Mouse (Mus musculus) liver, adult 2 months (tissue): ENCODE results near the gene Glp1r. TPM values are rescaled to one million over a fixed set of nuclear protein-coding genes. Genes with fewer than 3 reads are reported as not detected.

ENCODE experiments used
- DNase-seq: peaks from one replicate; pipeline ENCODE4 v3.0.0-alpha.2; 2011; ENCODE audit warnings: low read depth, low spot score; ENCODE audit errors: extremely low read depth
- H3K27ac ChIP-seq: fragments of 200-500 bp; replicated peaks from 2 replicates; pipeline ENCODE4 v1.5.1; 2012; ENCODE audit warnings: low read depth, mild to moderate bottlenecking, control low read depth, inconsistent platforms, low read length; ENCODE audit not compliant: insufficient read depth
- H3K27me3 ChIP-seq: fragments of 200-500 bp; 2 replicates; pipeline ENCODE4 v1.6.1; 2012; ENCODE audit warnings: mild to moderate bottlenecking, moderate library complexity, low read length, inconsistent platforms; ENCODE audit not compliant: control insufficient read depth, insufficient read depth
- H3K36me3 ChIP-seq: fragments of 200-500 bp; 2 replicates; pipeline ENCODE4 v1.6.1; 2012; ENCODE audit warnings: low read length, inconsistent platforms; ENCODE audit not compliant: control insufficient read depth, insufficient read depth
- H3K4me1 ChIP-seq: fragments of 200-500 bp; 2 replicates; pipeline ENCODE4 v1.6.1; 2011; ENCODE audit warnings: low read length; ENCODE audit not compliant: control insufficient read depth, insufficient read depth
- H3K4me3 ChIP-seq: fragments of 200-500 bp; 2 replicates; pipeline ENCODE4 v1.5.1; 2011; ENCODE audit warnings: low read depth, mild to moderate bottlenecking, control low read depth, low read length, moderate library complexity; ENCODE audit not compliant: insufficient read depth
- H3K79me2 ChIP-seq: fragments of 200-500 bp; 2 replicates; pipeline ENCODE4 v1.6.1; 2012; ENCODE audit warnings: inconsistent platforms, mild to moderate bottlenecking, low read length, moderate library complexity; ENCODE audit not compliant: control insufficient read depth, insufficient read depth
- H3K9ac ChIP-seq: fragments of 200-500 bp; 2 replicates; pipeline ENCODE4 v1.6.1; 2012; ENCODE audit warnings: low read depth, mild to moderate bottlenecking, control low read depth, inconsistent platforms, low read length
- CTCF ChIP-seq: fragments of 200-500 bp; IDR thresholded peaks from 2 replicates; pipeline ENCODE4 v1.5.1; 2011; ENCODE audit warnings: low read depth, low read length, control low read depth
- POLR2A ChIP-seq: fragments of 200-500 bp; IDR thresholded peaks from 2 replicates; pipeline ENCODE4 v1.6.1; 2011; ENCODE audit warnings: low read length, control low read depth; ENCODE audit not compliant: insufficient read depth; ENCODE audit errors: extremely low read depth
- WGBS: fragments of 180-500 bp; shearing (Covaris S2); methylation state at CpG from one replicate; pipeline ENCODE4 v1.1.7; 2018; 5-methylcytosine and 5-hydroxymethylcytosine counted together
- polyA plus RNA-seq: library from polyadenylated mRNA; depleted of rRNA; stranded (reverse); fragments of >200 nt; gene quantifications from 2 replicates; pipeline ENCODE4 v1.2.3, GENCODE M21; 2012
- total RNA-seq: library from RNA; depleted of rRNA; stranded (reverse); fragments of >200 nt; gene quantifications from 2 replicates; pipeline ENCODE4 v1.2.3, GENCODE M21; 2014

Glp1r gene
- total and polyA plus RNA-seq, 2 experiments = 0.02 to 0.09 TPM

DNA sequence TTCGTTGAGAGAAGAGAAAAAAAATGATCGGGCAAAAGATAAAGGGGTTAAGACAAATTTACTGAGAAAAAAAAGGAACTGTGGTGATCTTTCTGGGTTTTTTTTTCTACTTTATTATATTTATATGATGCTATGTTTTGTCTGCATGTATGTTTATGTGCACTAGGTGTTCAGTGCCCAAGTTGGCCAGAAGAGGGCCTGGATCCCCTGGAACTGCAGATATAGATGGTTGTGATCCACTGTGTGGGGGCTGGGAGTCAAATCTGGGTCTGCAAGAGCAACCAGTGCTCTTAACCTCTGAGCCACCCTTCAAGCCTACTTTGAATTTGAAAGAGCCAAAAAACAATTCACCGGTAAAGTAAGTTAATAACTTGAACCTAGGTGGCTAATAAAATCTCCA lies 21.2 kb upstream of the Glp1r start:
- Histone ChIP-seq H3K36me3 (no peaks in the 10 kb centered on the region), H3K4me3 (no peak overlapping the region), H3K4me1 (no peaks in the 10 kb centered on the region), H3K27me3 (no peaks in the 10 kb centered on the region), H3K9ac (no peak overlapping the region), H3K79me2 (no peaks in the 10 kb centered on the region), H3K27ac (no peak overlapping the region)
- no peak for DNase-seq
- WGBS = 94% methylated on average over 3 of the region's 3 CpGs
- TF ChIP-seq CTCF (no peak), POLR2A (no peak)

DNA sequence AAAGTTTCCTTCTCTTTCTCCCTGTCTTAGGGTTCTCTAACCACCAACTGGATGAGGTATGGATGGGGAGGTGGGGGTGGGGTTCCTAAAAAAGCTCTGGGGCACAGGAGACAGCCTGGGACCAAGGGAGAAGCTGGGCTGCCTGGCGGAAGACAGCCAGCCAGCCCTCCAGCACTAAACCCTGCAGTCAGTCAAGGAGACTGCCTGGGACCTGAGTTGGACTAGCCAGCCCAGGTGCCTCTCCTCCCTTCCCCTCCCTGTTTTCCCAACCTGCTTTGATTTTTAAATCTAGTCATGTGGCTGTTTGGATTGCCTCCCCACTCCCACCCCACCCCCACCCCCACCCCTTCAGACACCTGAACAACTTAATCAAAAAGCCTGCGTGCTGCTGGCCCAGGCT lies 20.6 kb upstream of the Glp1r start:
- 61% methylated on average over 2 of the region's 2 CpGs for WGBS
- no peak for DNase-seq
- Histone ChIP-seq H3K9ac (no peak overlapping the region), H3K27ac (no peak overlapping the region), H3K4me3 (no peak overlapping the region), H3K27me3 (no peaks in the 10 kb centered on the region), H3K4me1 (no peaks in the 10 kb centered on the region), H3K79me2 (no peaks in the 10 kb centered on the region), H3K36me3 (no peaks in the 10 kb centered on the region)
- TF ChIP-seq POLR2A (no peak), CTCF (no peak)

DNA sequence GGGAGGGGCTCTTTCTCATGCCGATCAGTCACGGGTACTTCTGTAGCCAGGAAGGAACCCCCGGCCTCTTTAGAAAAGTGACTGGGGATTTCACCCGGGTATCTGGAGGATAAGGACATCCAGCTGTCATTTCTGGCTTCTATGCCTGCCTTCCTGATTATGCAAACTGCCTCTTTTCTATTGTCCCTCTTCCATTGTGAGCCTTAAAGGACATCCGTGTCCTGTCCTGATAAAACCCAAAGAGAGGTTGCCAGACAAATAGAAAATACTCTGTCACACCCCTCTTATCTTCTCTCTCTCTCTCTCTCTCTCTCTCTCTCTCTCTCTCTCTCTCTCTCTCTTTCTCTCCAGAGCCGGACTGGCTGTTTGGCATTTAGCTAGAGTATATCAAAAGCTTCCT lies 19.4 kb upstream of the Glp1r start:
- no peaks in the 10 kb centered on the region for H3K4me1 ChIP-seq
- H3K27ac ChIP-seq = no peak overlapping the region
- no peaks in the 10 kb centered on the region for H3K36me3 ChIP-seq
- no peak overlapping the region for H3K9ac ChIP-seq
- WGBS = 13% methylated on average over 6 of the region's 6 CpGs
- peak; percentile 6 for DNase-seq
- no peaks in the 10 kb centered on the region for H3K79me2 ChIP-seq
- no peaks in the 10 kb centered on the region for H3K27me3 ChIP-seq
- no peak overlapping the region for H3K4me3 ChIP-seq
- TF ChIP-seq POLR2A (no peak), CTCF (no peak)

DNA sequence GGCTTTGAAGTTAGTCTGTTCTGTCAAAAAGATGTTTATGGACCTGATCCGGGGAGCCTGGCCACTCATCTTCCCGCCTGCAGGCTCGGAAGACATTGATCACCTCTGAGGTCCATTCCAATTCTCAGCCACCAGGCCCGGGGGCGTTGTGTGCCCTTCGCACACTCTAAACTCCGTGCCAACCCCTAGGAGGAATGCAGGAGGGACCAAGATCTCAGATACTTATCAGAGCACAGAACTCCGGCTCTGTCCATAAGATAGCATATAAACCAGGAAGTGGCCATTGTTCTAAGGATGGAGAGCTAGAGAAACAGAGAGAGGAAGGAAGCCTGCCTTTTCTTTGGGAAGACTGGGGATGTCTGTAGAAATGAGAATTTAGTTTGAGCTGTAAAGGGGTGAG lies 18.1 kb upstream of the Glp1r start:
- WGBS = 69% methylated on average over 8 of the region's 8 CpGs
- H3K79me2 ChIP-seq = no peaks in the 10 kb centered on the region
- H3K27ac ChIP-seq = no peak overlapping the region
- TF ChIP-seq POLR2A (no peak), CTCF (no peak)
- no peak overlapping the region for H3K9ac ChIP-seq
- no peak for DNase-seq
- H3K27me3 ChIP-seq = no peaks in the 10 kb centered on the region
- no peak overlapping the region for H3K4me3 ChIP-seq
- H3K4me1 ChIP-seq = no peaks in the 10 kb centered on the region
- H3K36me3 ChIP-seq = no peaks in the 10 kb centered on the region

DNA sequence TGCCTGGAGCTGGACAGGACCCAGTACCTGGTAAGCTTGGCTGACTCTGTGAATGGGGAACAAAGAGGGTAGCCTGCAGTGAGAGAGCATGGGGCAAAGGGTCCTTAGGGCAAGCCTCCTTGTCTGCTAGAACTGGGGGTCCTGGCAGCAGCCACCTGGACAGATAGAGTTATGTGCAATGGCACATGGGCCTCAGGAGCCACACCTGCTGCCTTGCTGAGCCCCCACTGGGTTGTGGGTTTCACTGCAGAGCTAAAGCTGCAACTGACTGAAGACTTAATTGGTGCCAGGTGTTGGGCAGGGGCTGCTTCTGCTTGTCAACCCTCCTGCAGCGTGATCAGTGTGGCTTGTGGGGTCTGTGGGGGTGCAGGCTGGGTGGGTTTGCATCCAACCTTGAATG lies 9.5 kb upstream of the Glp1r start:
- Histone ChIP-seq H3K4me1 (no peaks in the 10 kb centered on the region), H3K36me3 (no peaks in the 10 kb centered on the region), H3K4me3 (no peak overlapping the region), H3K9ac (no peak overlapping the region), H3K79me2 (no peaks in the 10 kb centered on the region), H3K27ac (no peak overlapping the region), H3K27me3 (no peaks in the 10 kb centered on the region)
- TF ChIP-seq POLR2A (no peak), CTCF (no peak)
- 42% methylated on average over 1 of the region's 1 CpGs for WGBS
- no peak for DNase-seq

DNA sequence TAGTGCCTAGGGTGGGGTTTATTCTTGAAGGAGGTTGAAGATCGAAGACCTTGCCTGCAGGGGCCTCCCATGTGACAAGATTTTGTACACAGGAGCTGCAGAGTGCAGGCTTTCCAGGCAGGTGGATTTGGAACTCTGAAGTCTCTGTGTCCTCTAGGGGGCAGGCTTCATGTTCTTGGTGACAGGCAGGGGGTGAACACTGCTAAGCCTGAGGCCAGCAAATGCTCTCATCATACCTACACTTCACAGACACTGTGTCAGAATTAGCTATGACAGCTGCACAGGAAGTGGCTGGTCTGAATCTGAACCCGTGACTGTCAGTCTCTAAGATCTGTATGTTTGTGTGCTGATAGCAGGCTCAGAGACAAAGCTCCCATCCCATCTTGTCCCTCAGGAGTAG lies 8.9 kb upstream of the Glp1r start:
- Histone ChIP-seq H3K9ac (no peak overlapping the region), H3K79me2 (no peaks in the 10 kb centered on the region), H3K4me3 (no peak overlapping the region), H3K27ac (no peak overlapping the region), H3K4me1 (no peaks in the 10 kb centered on the region), H3K36me3 (no peaks in the 10 kb centered on the region), H3K27me3 (no peaks in the 10 kb centered on the region)
- TF ChIP-seq CTCF (peak; percentile 22; the same call in 1 of the 2 replicates), POLR2A (no peak)
- DNase-seq = no peak
- WGBS = 36% methylated on average over 2 of the region's 2 CpGs
